Mouse (Mus musculus) brain, embryonic 14.5 days (tissue): ENCODE measurements around the gene Slc35b2.

Experiments used
- CTCF ChIP-seq: fragments of 200-500 bp; IDR thresholded peaks from 2 replicates; pipeline ENCODE4 v1.5.1; 2012; ENCODE audit warnings: inconsistent platforms, mild to moderate bottlenecking, moderate library complexity, borderline replicate concordance; ENCODE audit not compliant: insufficient read depth, insufficient read length; ENCODE audit errors: extremely low read depth
- POLR2A ChIP-seq: fragments of 200-500 bp; IDR thresholded peaks from 2 replicates; pipeline ENCODE4 v1.6.1; 2012; ENCODE audit warnings: mild to moderate bottlenecking, inconsistent platforms, borderline replicate concordance; ENCODE audit not compliant: poor library complexity, insufficient read depth, insufficient read length, severe bottlenecking; ENCODE audit errors: extremely low read depth

GRCm38 (mm10) chr17:45538394-45538793 lies 25.3 kb upstream of the Slc35b2 start:
- TF ChIP-seq CTCF (no peak), POLR2A (no peak)
